Comparison of ENCODE assay signal across 8 mouse cellular contexts in the genomic region with DNA sequence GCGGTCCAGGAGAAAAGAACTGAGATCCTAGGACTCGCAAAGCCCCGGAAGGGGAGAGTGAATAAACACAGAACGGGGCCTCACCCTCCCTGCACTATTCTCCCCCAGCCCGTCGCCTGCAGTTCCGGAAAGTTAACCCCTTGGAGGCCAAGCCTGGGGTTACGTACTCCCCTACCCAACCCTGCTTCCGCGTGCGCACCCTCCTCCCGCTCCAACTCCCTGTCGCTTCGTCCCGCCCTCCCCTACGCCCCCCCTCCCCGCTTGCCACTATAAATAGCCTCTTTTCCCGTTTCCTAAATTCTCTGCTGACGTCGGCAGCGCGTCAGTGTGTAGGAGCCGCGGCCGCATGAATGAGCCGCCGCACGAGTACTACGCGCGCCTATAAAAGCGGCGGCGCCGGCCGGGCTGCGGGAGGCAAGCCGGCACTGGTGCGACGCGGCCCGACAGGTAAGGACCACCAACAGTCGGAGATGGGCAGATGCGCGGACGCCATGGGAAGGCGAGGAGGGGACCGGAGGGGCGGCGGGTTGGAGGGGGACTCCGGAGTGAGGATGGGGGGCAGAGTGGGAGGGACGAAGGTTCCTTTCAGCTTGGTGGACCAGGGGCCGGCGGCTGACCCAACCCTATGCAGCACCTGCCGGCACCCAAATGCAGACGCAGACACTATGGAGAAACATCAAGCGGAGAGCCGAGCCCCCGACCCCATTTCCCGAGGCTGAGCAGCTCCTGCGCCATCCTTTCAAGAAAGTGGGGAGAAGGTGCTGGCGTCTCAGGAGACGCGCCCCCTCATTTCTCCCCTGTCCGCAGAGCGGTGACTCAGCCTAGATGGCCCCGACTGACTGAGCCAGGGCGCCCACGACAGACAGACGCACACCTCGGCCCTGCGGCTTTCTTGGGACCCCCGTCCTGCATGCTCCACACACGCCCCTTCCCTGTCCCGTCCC. TPM values are rescaled to one million over a fixed set of nuclear protein-coding genes. Genes with fewer than 3 reads are reported as not detected.
DNase-seq lines count a peak whose midpoint lies in the region; ATAC-seq and TF ChIP-seq lines count a peak whose summit lies in the region.

No protein-coding gene starts in this region.

- peaks cover 30% of the 10 kb centered on the region for H3K27me3 ChIP-seq in spleen, adult 2 months (ENCODE audit: control insufficient read depth, insufficient read depth, low read length)
- peaks cover 74% of the 10 kb centered on the region for H3K27me3 ChIP-seq in forebrain, embryonic 12.5 days
- no peaks in the 10 kb centered on the region for H3K27me3 ChIP-seq in myocyte (ENCODE audit: control insufficient read depth, insufficient read depth, insufficient read length)

- peaks cover 3% of the 10 kb centered on the region for H3K79me2 ChIP-seq in myocyte (ENCODE audit: control insufficient read depth, insufficient read depth)

- H3K9ac ChIP-seq in forebrain, embryonic 12.5 days = peak overlapping the region; percentile 40

- H3K9me3 ChIP-seq in forebrain, embryonic 12.5 days = no peaks in the 10 kb centered on the region

- WGBS in spleen, adult 2 months = under 1% methylated on average over 74 of the region's 75 CpGs
- under 1% methylated on average over 75 of the region's 75 CpGs for WGBS in forebrain, embryonic 12.5 days

- TF ChIP-seq CTCF in spleen, adult 2 months (IDR thresholded peaks at IDR 0.05; ENCODE audit: extremely low read depth, insufficient read depth, insufficient read length, insufficient replicate concordance) = no peak

- peaks cover 39% of the 10 kb centered on the region for H3K4me1 ChIP-seq in spleen, adult 2 months (ENCODE audit: control insufficient read depth, insufficient read depth, insufficient read length)
- peaks cover 62% of the 10 kb centered on the region for H3K4me1 ChIP-seq in forebrain, embryonic 12.5 days

- H3K36me3 ChIP-seq in spleen, adult 2 months (ENCODE audit: control insufficient read depth, insufficient read depth, low read length) = no peaks in the 10 kb centered on the region; the same call in 1 of the 2 replicates
- peaks cover 9% of the 10 kb centered on the region; the same call in 1 of the 2 replicates for H3K36me3 ChIP-seq in forebrain, embryonic 12.5 days (replicated peaks)
- H3K36me3 ChIP-seq in myocyte (ENCODE audit: control insufficient read depth, insufficient read depth) = no peaks in the 10 kb centered on the region

- H3K4me3 ChIP-seq in spleen, adult 2 months (ENCODE audit: extremely low read depth, insufficient read depth, insufficient read length) = peak overlapping the region; percentile 54
- H3K4me3 ChIP-seq in forebrain, embryonic 12.5 days (replicated peaks) = peak overlapping the region; percentile 70
- peak overlapping the region; percentile 31 for H3K4me3 ChIP-seq in myocyte

- peak overlapping the region; percentile 72 for H3K4me2 ChIP-seq in forebrain, embryonic 12.5 days
- peak overlapping the region; percentile 72 for H3K4me2 ChIP-seq in myocyte (ENCODE audit: low read depth)

- TF ChIP-seq POLR2A in spleen, adult 2 months (IDR thresholded peaks at IDR 0.05; ENCODE audit: low read depth, low read length) = no peak
- no peak for TF ChIP-seq POLR2A in myocyte (IDR thresholded peaks at IDR 0.05; ENCODE audit: insufficient read length, low read depth)

- no peak overlapping the region for H3ac ChIP-seq in myocyte (ENCODE audit: control insufficient read depth, insufficient read length)

- peak; percentile 76 for DNase-seq in embryo, embryonic 11 days
- DNase-seq in embryo, embryonic 10 days (ENCODE audit: low spot score) = no peak
- DNase-seq in spleen, adult 2 months (ENCODE audit: low read depth in 1 of 2, low spot score in 2 of 2) = no peak
- DNase-seq in spleen, postnatal 14 days (ENCODE audit: low spot score in 2 of 2) = no peak
- peak; percentile 53 for DNase-seq in kidney, postnatal 14 days
- DNase-seq in thymus, postnatal 4 days = peak; percentile 68

- no peak overlapping the region for H3K27ac ChIP-seq in spleen, adult 2 months (ENCODE audit: insufficient read depth, low read length)
- no peak overlapping the region for H3K27ac ChIP-seq in forebrain, embryonic 12.5 days

- ATAC-seq in forebrain, embryonic 12.5 days (ENCODE audit: low FRiP score) = no peak

TF ChIP-seq in myocyte, 11 proteins besides CTCF, POLR2A, EP300 and RAD21:
- TF ChIP-seq REST (IDR thresholded peaks at IDR 0.05; ENCODE audit: insufficient read depth, insufficient read length) = no peak

RNA-seq across cellular contexts. Expression of a gene that starts 3.1 kb away (rescaled TPM):
- 9.2 and 13.2 TPM in 2 replicates for polyA plus RNA-seq in spleen, adult 2 months (2012; rRNA removed)
- 3.2 and 4.4 TPM in 2 replicates for polyA plus RNA-seq in forebrain, embryonic 12.5 days (2016; fragmentation: Nextera tagmentation; extraction: Ambion mirVana)
- 0.11 TPM for polyA plus RNA-seq in myocyte (2012; fragmentation: generic; extraction: Trizol)

RNA-seq across cellular contexts. Expression of a gene that starts 6.2 kb away (rescaled TPM):
- 17.2 and 18.4 TPM in 2 replicates for polyA plus RNA-seq in spleen, adult 2 months (2012; rRNA removed)
- polyA plus RNA-seq in forebrain, embryonic 12.5 days (2016; fragmentation: Nextera tagmentation; extraction: Ambion mirVana) = 24.3 and 25.3 TPM in 2 replicates
- polyA plus RNA-seq in myocyte (2012; fragmentation: generic; extraction: Trizol) = 12.2 TPM

RNA-seq across cellular contexts. Expression of a gene that starts 18.6 kb away (rescaled TPM):
- 29.2 and 33.3 TPM in 2 replicates for polyA plus RNA-seq in spleen, adult 2 months (2012; rRNA removed)
- polyA plus RNA-seq in forebrain, embryonic 12.5 days (2016; fragmentation: Nextera tagmentation; extraction: Ambion mirVana) = 15.7 and 16.6 TPM in 2 replicates
- 15.8 TPM for polyA plus RNA-seq in myocyte (2012; fragmentation: generic; extraction: Trizol)

RNA-seq across cellular contexts. Expression of a gene that starts 21.2 kb away (rescaled TPM):
- polyA plus RNA-seq in spleen, adult 2 months (2012; rRNA removed) = 11.1 and 12.7 TPM in 2 replicates
- 1.7 and 1.8 TPM in 2 replicates for polyA plus RNA-seq in forebrain, embryonic 12.5 days (2016; fragmentation: Nextera tagmentation; extraction: Ambion mirVana)
- polyA plus RNA-seq in myocyte (2012; fragmentation: generic; extraction: Trizol) = 0.16 TPM

Comparison
In these comparisons a context has a peak if more than half of its experiments do, and no peak if none do; other contexts are left out.
1. DNase-seq: peak in embryo, embryonic 11 days (single experiment), kidney, postnatal 14 days (single experiment) and thymus, postnatal 4 days (single experiment); none in embryo, embryonic 10 days (single experiment), spleen, adult 2 months (0 of 2) and spleen, postnatal 14 days (0 of 2).
2. Peak in every context shown above with its lines, with median percentiles within 50 percentile points of each other: H3K4me3 ChIP-seq.